Mouse (Mus musculus) kidney, postnatal 36 days (tissue): ENCODE measurements around the gene Tmem33.

Experiments used
- DNase-seq, 2 experiments: peaks; one replicate each; pipeline ENCODE4 v3.0.0; 2021 to 2022; ENCODE audit warnings: mixed read lengths in 2 of 2

The Tmem33 gene

GRCm38 (mm10) chr5:67340811-67341210 lies 80.4 kb downstream of the Tmem33 start:
- no peak for DNase-seq
